In the genomic region with DNA sequence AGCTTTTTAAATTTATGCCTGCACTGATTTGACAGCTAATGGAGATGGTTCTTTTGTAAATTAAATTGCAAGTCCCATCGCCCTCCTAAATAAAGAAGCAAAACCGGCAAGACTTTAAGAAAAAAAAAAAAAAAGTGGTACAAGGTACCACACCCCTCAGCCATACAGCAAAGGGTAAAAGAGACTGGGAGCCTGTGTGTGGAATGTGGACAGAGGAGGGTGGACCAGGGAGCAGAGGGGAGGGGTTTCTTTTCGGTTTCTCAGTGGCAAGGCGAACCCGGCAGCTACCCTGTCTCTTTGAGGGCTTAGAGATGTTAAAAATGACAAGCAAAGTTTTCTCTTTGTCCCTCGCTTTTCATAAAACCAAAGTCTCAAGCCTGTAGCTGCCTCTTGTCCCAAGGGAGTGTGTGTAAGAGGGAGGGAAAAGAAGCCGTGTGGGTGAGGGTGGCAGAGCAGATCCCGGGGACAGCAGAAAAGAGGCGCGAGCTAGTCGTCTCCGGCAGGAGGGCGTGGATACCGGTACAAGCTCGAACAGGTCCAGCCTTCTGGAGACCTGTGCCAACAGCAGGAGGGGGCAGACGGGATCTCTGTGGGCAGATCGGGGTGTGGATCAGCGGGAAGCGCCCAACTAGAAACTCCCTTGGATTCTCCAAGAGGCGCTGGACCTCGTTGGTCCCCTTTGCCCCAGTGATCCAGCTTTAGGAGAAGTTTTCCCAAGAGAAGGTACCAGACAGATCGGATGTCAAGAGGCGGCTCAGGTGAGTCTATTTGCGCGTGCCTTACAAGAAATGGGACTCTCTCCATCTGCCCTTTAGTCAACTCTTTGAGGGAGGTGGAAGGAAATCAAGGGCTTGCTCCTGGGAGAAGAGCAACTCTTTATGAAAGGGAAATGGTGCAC, we compare ENCODE assay signal across 8 mouse cellular contexts. TPM values are rescaled to one million over a fixed set of nuclear protein-coding genes. Genes with fewer than 3 reads are reported as not detected.
DNase-seq lines count a peak whose midpoint lies in the region; ATAC-seq and TF ChIP-seq lines count a peak whose summit lies in the region.

A gene (plus strand): TSS at position 195 of the 898 bp plus-strand sequence.

- H3K27ac ChIP-seq in forebrain, embryonic 15.5 days (replicated peaks), result peak within 1 kb of the TSS; percentile 96
- H3K27ac ChIP-seq in liver, postnatal 0 days (ENCODE audit: low read depth), result no peak within 1 kb of the TSS
- no peak within 1 kb of the TSS for H3K27ac ChIP-seq in small intestine, adult 2 months (ENCODE audit: insufficient read depth, low read depth, low read length)

- peak within 1 kb of the TSS; percentile 76 for H3K4me2 ChIP-seq in forebrain, embryonic 15.5 days (replicated peaks)
- H3K4me2 ChIP-seq in liver, postnatal 0 days (ENCODE audit: low read depth, low read length), result peak within 1 kb of the TSS; percentile 47

- WGBS in forebrain, embryonic 15.5 days, result 2% methylated on average over 25 of the region's 25 CpGs
- 4% methylated on average over 25 of the region's 25 CpGs for WGBS in liver, postnatal 0 days (ENCODE audit: insufficient replicate concordance)
- 7% methylated on average over 25 of the region's 25 CpGs for WGBS in small intestine, adult 2 months

- H3K4me3 ChIP-seq in forebrain, embryonic 15.5 days, result peak within 1 kb of the TSS; percentile 59
- peak within 1 kb of the TSS; percentile 21; the same call in 1 of the 2 replicates for H3K4me3 ChIP-seq in liver, postnatal 0 days (ENCODE audit: low read depth, low read length)
- H3K4me3 ChIP-seq in small intestine, adult 2 months (ENCODE audit: low read depth, low read length), result 0 out of 2 replicates have a peak within 1 kb of the TSS, but pooled peaks have one; percentile 13

- TF ChIP-seq CTCF in liver, postnatal 0 days (IDR thresholded peaks at IDR 0.05; ENCODE audit: low read depth), result no peak
- no peak for TF ChIP-seq CTCF in small intestine, adult 2 months (IDR thresholded peaks at IDR 0.05; ENCODE audit: extremely low read depth, insufficient read length, insufficient replicate concordance, low read depth, low read length)

- H3K27me3 ChIP-seq in forebrain, embryonic 15.5 days, result no peaks in the 10 kb centered on the region
- H3K27me3 ChIP-seq in liver, postnatal 0 days (ENCODE audit: insufficient read depth, low read length), result peaks cover 22% of the 10 kb centered on the region
- no peaks in the 10 kb centered on the region; the same call in 1 of the 2 replicates for H3K27me3 ChIP-seq in small intestine, adult 2 months (ENCODE audit: control insufficient read depth, insufficient read depth, low read length)

- peaks cover 43% of the 10 kb centered on the region for H3K4me1 ChIP-seq in forebrain, embryonic 15.5 days
- no peaks in the 10 kb centered on the region for H3K4me1 ChIP-seq in liver, postnatal 0 days (ENCODE audit: insufficient read depth)
- H3K4me1 ChIP-seq in small intestine, adult 2 months (ENCODE audit: control insufficient read depth, insufficient read depth, insufficient read length, low read length), result no peaks in the 10 kb centered on the region

- TF ChIP-seq POLR2A in small intestine, adult 2 months (IDR thresholded peaks at IDR 0.05; ENCODE audit: low read depth, low read length), result no peak

- DNase-seq in kidney, adult 11 months, result peak; percentile 3
- no peak for DNase-seq in kidney, adult 8-10 months
- peak; percentile 84 for DNase-seq in cerebellum, adult 11-12 months
- peak; percentile 12 for DNase-seq in kidney, postnatal 10 days
- peak; percentile 14 for DNase-seq in liver, postnatal 0 days
- DNase-seq in MN1 (ENCODE audit: low spot score), result no peak

- no peak for TF ChIP-seq EP300 in liver, postnatal 0 days (IDR thresholded peaks at IDR 0.05; ENCODE audit: low read depth)

- H3K9ac ChIP-seq in forebrain, embryonic 15.5 days (replicated peaks), result peak within 1 kb of the TSS; percentile 77
- H3K9ac ChIP-seq in liver, postnatal 0 days (replicated peaks), result no peak within 1 kb of the TSS

- H3K36me3 ChIP-seq in forebrain, embryonic 15.5 days, result no peaks in the 10 kb centered on the region
- no peaks in the 10 kb centered on the region for H3K36me3 ChIP-seq in liver, postnatal 0 days (replicated peaks; ENCODE audit: insufficient read depth, low read length)
- no peaks in the 10 kb centered on the region for H3K36me3 ChIP-seq in small intestine, adult 2 months (ENCODE audit: control insufficient read depth, insufficient read depth, low read length)

- ATAC-seq in forebrain, embryonic 15.5 days (replicated peaks), result no peak
- ATAC-seq in liver, postnatal 0 days, result no peak

- no peaks in the 10 kb centered on the region for H3K9me3 ChIP-seq in forebrain, embryonic 15.5 days
- H3K9me3 ChIP-seq in liver, postnatal 0 days (ENCODE audit: low read length), result no peaks in the 10 kb centered on the region

RNA-seq across cellular contexts. Expression of the gene that starts here (rescaled TPM):
- polyA plus RNA-seq in forebrain, embryonic 15.5 days (2015; fragmentation: Nextera tagmentation; extraction: Ambion mirVana), result 95.5 and 96.9 TPM in 2 replicates
- polyA plus RNA-seq in liver, postnatal 0 days (2015; fragmentation: Nextera tagmentation; extraction: Ambion mirVana), result not detected in 2 replicates
- 0.06 and 0.09 TPM in 2 replicates for polyA plus RNA-seq in small intestine, adult 2 months (2012; rRNA removed)

Comparison
In these comparisons a context has a peak if more than half of its experiments do, and no peak if none do; other contexts are left out.
1. RNA of the gene that starts here (polyA plus RNA-seq): 95.5 to 96.9 TPM in forebrain, embryonic 15.5 days; 0.06 to 0.09 TPM in small intestine, adult 2 months and not detected in liver, postnatal 0 days; every median in the first group is over 10 times any median in the second.
2. DNase-seq: peak in kidney, adult 11 months (single experiment), cerebellum, adult 11-12 months (single experiment) and kidney, postnatal 10 days (single experiment); none in kidney, adult 8-10 months (0 of 2) and MN1 (single experiment).
3. Peak in DNase-seq, H3K4me3 ChIP-seq and H3K4me2 ChIP-seq in liver, postnatal 0 days; RNA of the gene not detected or under 1 TPM.
4. Peak in every context shown above with its lines, with median percentiles within 50 percentile points of each other: H3K4me3 ChIP-seq.